Comparison of ENCODE assay signal across 8 mouse cellular contexts in the genomic region with DNA sequence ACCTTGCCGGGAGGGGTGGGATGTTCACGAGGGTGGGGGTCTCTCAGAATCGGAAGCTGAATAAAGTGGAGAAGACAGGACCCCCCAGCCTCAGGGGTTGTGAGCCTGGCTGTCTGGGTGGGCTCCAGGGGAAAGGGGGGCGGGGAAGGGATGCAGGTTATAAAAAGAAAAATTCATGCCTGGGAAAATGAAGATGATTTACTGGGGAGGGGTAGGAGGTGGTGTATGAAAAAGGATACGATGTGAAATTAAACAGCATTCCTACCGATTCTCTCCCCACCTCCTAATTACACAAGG. TPM values are rescaled to one million over a fixed set of nuclear protein-coding genes. Genes with fewer than 3 reads are reported as not detected.
A peak's percentile ranks its signal among the peaks of the same experiment; 100 is the strongest.
DNase-seq lines count a peak whose midpoint lies in the region; ATAC-seq and TF ChIP-seq lines count a peak whose summit lies in the region.

No protein-coding gene starts in this region.

- peaks cover 9% of the 10 kb centered on the region; the same call in 1 of the 2 replicates for H3K27me3 ChIP-seq in heart, embryonic 12.5 days (replicated peaks)
- H3K27me3 ChIP-seq in hindbrain, embryonic 12.5 days = 0 out of 2 replicates have a peak, but pooled peaks cover 4% of the 10 kb centered on the region
- H3K27me3 ChIP-seq in midbrain, embryonic 11.5 days (ENCODE audit: control insufficient read depth, insufficient read depth, low read length) = no peaks in the 10 kb centered on the region

- no peak overlapping the region for H3K27ac ChIP-seq in heart, embryonic 12.5 days (ENCODE audit: poor library complexity, severe bottlenecking)
- H3K27ac ChIP-seq in ES-E14 (ENCODE audit: insufficient read depth, low read depth, low read length, poor library complexity, severe bottlenecking) = no peak overlapping the region
- H3K27ac ChIP-seq in hindbrain, embryonic 12.5 days = peak overlapping the region; percentile 81
- no peak overlapping the region for H3K27ac ChIP-seq in midbrain, embryonic 11.5 days (ENCODE audit: low read depth, low read length)

- in situ Hi-C loops in ES-E14 (cut with MboI; ENCODE audit: low sequenced_read_pairs in 2 of 2, unreplicated experiment in 2 of 2) = no loop called here

- H3K4me3 ChIP-seq in heart, embryonic 12.5 days = peak overlapping the region; percentile 74
- peak overlapping the region; percentile 84 to 97 for H3K4me3 ChIP-seq in ES-E14 (ENCODE audit: insufficient read depth in 1 of 2, low read depth in 1 of 2, low read length in 2 of 2, poor library complexity in 1 of 2, severe bottlenecking in 1 of 2)
- H3K4me3 ChIP-seq in hindbrain, embryonic 12.5 days = peak overlapping the region; percentile 57
- H3K4me3 ChIP-seq in midbrain, embryonic 11.5 days (ENCODE audit: low read depth, low read length) = peak overlapping the region; percentile 78

- peak; percentile 47; the same call in 1 of the 2 replicates for ATAC-seq in heart, embryonic 12.5 days (ENCODE audit: insufficient number of reproducible peaks, low FRiP score)
- peak; percentile 63 for ATAC-seq in hindbrain, embryonic 12.5 days (ENCODE audit: low FRiP score)
- ATAC-seq in midbrain, embryonic 11.5 days (ENCODE audit: low FRiP score) = no peak

- H3K36me3 ChIP-seq in heart, embryonic 12.5 days = no peaks in the 10 kb centered on the region
- H3K36me3 ChIP-seq in ES-E14 (ENCODE audit: control insufficient read depth, insufficient read depth, low read length, poor library complexity, severe bottlenecking) = no peaks in the 10 kb centered on the region
- H3K36me3 ChIP-seq in hindbrain, embryonic 12.5 days = no peaks in the 10 kb centered on the region
- no peaks in the 10 kb centered on the region for H3K36me3 ChIP-seq in midbrain, embryonic 11.5 days (ENCODE audit: control insufficient read depth, insufficient read depth, low read length)

- H3K4me1 ChIP-seq in heart, embryonic 12.5 days (replicated peaks) = 0 out of 2 replicates have a peak, but pooled peaks cover 2% of the 10 kb centered on the region
- H3K4me1 ChIP-seq in ES-E14 (ENCODE audit: control insufficient read depth in 2 of 2, insufficient read depth in 2 of 2, low read length in 2 of 2, poor library complexity in 1 of 2) = peaks cover 3 to 9% of the 10 kb centered on the region in 2 experiments; a peak in 2 of 4 replicates
- H3K4me1 ChIP-seq in hindbrain, embryonic 12.5 days = peaks cover 9% of the 10 kb centered on the region
- H3K4me1 ChIP-seq in midbrain, embryonic 11.5 days (ENCODE audit: control insufficient read depth, insufficient read depth, low read length) = no peaks in the 10 kb centered on the region

- 5% methylated on average over 6 of the region's 6 CpGs for WGBS in heart, embryonic 12.5 days
- WGBS in hindbrain, embryonic 12.5 days = 4% methylated on average over 6 of the region's 6 CpGs
- under 1% methylated on average over 6 of the region's 6 CpGs for whole genome bisulfite sequencing in midbrain, embryonic 11.5 days

- H3K9me3 ChIP-seq in heart, embryonic 12.5 days (replicated peaks) = no peaks in the 10 kb centered on the region
- H3K9me3 ChIP-seq in ES-E14 (ENCODE audit: control insufficient read depth, insufficient read depth, low read depth, low read length) = no peaks in the 10 kb centered on the region
- H3K9me3 ChIP-seq in hindbrain, embryonic 12.5 days (replicated peaks) = no peaks in the 10 kb centered on the region
- no peaks in the 10 kb centered on the region for H3K9me3 ChIP-seq in midbrain, embryonic 11.5 days (ENCODE audit: control insufficient read depth, low read length)

- H3K9ac ChIP-seq in heart, embryonic 12.5 days = peak overlapping the region; percentile 83
- peak overlapping the region; percentile 94 for H3K9ac ChIP-seq in ES-E14 (ENCODE audit: insufficient read depth, low read depth, low read length, poor library complexity, severe bottlenecking)
- peak overlapping the region; percentile 67 for H3K9ac ChIP-seq in hindbrain, embryonic 12.5 days
- H3K9ac ChIP-seq in midbrain, embryonic 11.5 days (ENCODE audit: low read length) = peak overlapping the region; percentile 91

- peak overlapping the region; percentile 96 for H3K4me2 ChIP-seq in heart, embryonic 12.5 days
- peak overlapping the region; percentile 87 for H3K4me2 ChIP-seq in hindbrain, embryonic 12.5 days (replicated peaks)
- H3K4me2 ChIP-seq in midbrain, embryonic 11.5 days = peak overlapping the region; percentile 67

- no peak for DNase-seq in heart, postnatal 4 days
- DNase-seq in ES-E14 (ENCODE audit: low read depth, low spot score) = no peak
- DNase-seq in midbrain, embryonic 11.5 days (ENCODE audit: low spot score, missing footprints) = no peak
- no peak for DNase-seq in embryo, embryonic 11 days
- no peak for DNase-seq in ovary, postnatal 10 days (ENCODE audit: low spot score)
- no peak for DNase-seq in frontal cortex, postnatal 10 days (ENCODE audit: low spot score in 2 of 2)

TF ChIP-seq in ES-E14, 5 proteins besides CTCF, POLR2A, EP300 and RAD21:
- TF ChIP-seq HCFC1 (IDR thresholded peaks at IDR 0.05; ENCODE audit: borderline replicate concordance, insufficient read depth, low read length) = no peak
- no peak for TF ChIP-seq CHD2 (IDR thresholded peaks at IDR 0.05; ENCODE audit: low read depth, low read length)
- TF ChIP-seq ZC3H11A (IDR thresholded peaks at IDR 0.05; ENCODE audit: borderline replicate concordance, low read depth, low read length) = no peak
- no peak for TF ChIP-seq MAFK (IDR thresholded peaks at IDR 0.05; ENCODE audit: insufficient read depth, low read depth, low read length)
- TF ChIP-seq ZNF384 (IDR thresholded peaks at IDR 0.05; ENCODE audit: low read depth, low read length) = no peak
TF ChIP-seq in ES-E14: peak in this region for 0.

RNA-seq across cellular contexts. Expression of a gene that starts 0.6 kb away (rescaled TPM):
- polyA plus RNA-seq in heart, embryonic 12.5 days (2016; fragmentation: Nextera tagmentation; extraction: Ambion mirVana) = 3.9 and 4.3 TPM in 2 replicates
- 1 to 10 TPM; 3.8 to 4.0 TPM for total RNA-seq in heart, postnatal 4 days (2021)
- 9.1 and 11.2 TPM in 2 replicates for total RNA-seq in ES-E14 (2012; rRNA removed)
- polyA plus RNA-seq in hindbrain, embryonic 12.5 days (2016; fragmentation: Nextera tagmentation; extraction: Ambion mirVana) = 36.0 and 39.4 TPM in 2 replicates
- 10.6 and 13.8 TPM in 2 replicates for polyA plus RNA-seq in midbrain, embryonic 11.5 days (2014; fragmentation: Nextera tagmentation; extraction: Ambion mirVana)
